Mouse (Mus musculus) liver (tissue): Measurements from ENCODE around the gene Gm28047.

ENCODE experiments used
- DNase-seq: peaks from one replicate; pipeline ENCODE4 v3.0.0-alpha.2; 2020; ENCODE audit warnings: mixed read lengths

The Gm28047 gene

GRCm38 (mm10) chr15:102483136-102483535, 141.7 kb downstream of the Gm28047 start:
- DNase-seq = no peak

DNA sequence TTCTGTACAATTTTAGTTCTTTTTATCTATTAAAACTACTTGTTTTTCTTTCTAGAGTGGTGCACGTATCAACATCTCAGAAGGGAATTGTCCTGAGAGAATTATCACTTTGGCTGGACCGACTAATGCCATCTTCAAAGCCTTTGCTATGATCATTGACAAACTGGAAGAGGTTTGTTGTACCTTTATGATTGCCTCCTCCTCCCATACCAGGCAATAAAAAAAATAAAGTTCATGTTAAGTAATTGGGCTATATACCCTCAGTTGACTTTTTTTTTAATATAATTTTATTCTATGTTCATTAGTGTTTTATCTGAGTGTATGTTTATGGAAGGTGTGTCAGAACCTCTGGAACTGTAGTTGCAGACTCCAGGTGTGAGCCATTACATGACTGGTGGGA, 150.3 kb downstream of the Gm28047 start:
- DNase-seq = no peak
